Mouse (Mus musculus) left cerebral cortex, postnatal 25 days (tissue): ENCODE data around the gene Gm37240. TPM values are rescaled to one million over a fixed set of nuclear protein-coding genes. Genes with fewer than 3 reads are reported as not detected.

Experiments
- DNase-seq, 2 experiments: peaks; one replicate each; pipeline ENCODE4 v3.0.0; 2022; ENCODE audit warnings: low spot score in 2 of 2, mixed read lengths in 1 of 2
- intact Hi-C: fragments of 180-260 bp; cut with DNase I; formaldehyde crosslinking; loops from one replicate; pipeline ENCODE4 v1.15.1; 2025
- total RNA-seq, 2 experiments: library from RNA; stranded (reverse); gene quantifications; 2 replicates each; pipeline ENCODE4 v1.2.3; 2021

The Gm37240 gene
- total RNA-seq, 2 experiments from 2014 or later: 0.69 to 2.2 TPM

- intact Hi-C loops: no loop called here
- no peak for DNase-seq
These were observed 940.9 kb downstream of the Gm37240 start for GRCm38 (mm10) chr3:84946381-84946780.

- no peak for DNase-seq
- intact Hi-C loops: no loop called here
These were observed 942.4 kb downstream of the Gm37240 start for GRCm38 (mm10) chr3:84944933-84945332.

GRCm38 (mm10) chr3:84937360-84938355 lies 949.7 kb downstream of the Gm37240 start:
- intact Hi-C loops: loop anchor here (5.0 to 10.0 kb wide), 4 partner anchors 375 to 985 kb away; partner anchors contain the start of gene Gatb
- peak in 1 of 2 experiments; percentile 60 for DNase-seq

- intact Hi-C loops: loop anchor here (5.0 to 10.0 kb wide), 4 partner anchors 375 to 985 kb away; partner anchors contain the start of gene Gatb
- no peak for DNase-seq
These were observed 950.4 kb downstream of the Gm37240 start for GRCm38 (mm10) chr3:84936956-84937355.

- DNase-seq: no peak
- intact Hi-C loops: loop anchor here (5.0 to 10.0 kb wide), 4 partner anchors 376 to 986 kb away; partner anchors contain the start of gene Gatb
These were observed 951.1 kb downstream of the Gm37240 start for GRCm38 (mm10) chr3:84936252-84936651.

GRCm38 (mm10) chr3:84935729-84936128 lies 951.6 kb downstream of the Gm37240 start:
- no peak for DNase-seq
- intact Hi-C loops: loop anchor here (5.0 to 10.0 kb wide), 4 partner anchors 377 to 987 kb away; partner anchors contain the start of gene Gatb

GRCm38 (mm10) chr3:84930683-84931082 lies 956.6 kb downstream of the Gm37240 start:
- no peak for DNase-seq
- intact Hi-C loops: loop anchor here (10.0 kb wide), 1 partner anchor 734 kb away; no protein-coding TSS in a partner anchor

GRCm38 (mm10) chr3:84929171-84929570 lies 958.1 kb downstream of the Gm37240 start:
- DNase-seq: no peak
- intact Hi-C loops: no loop called here

GRCm38 (mm10) chr3:84927901-84928300 lies 959.4 kb downstream of the Gm37240 start:
- DNase-seq: no peak
- intact Hi-C loops: no loop called here

GRCm38 (mm10) chr3:84927168-84927794 lies 960.0 kb downstream of the Gm37240 start:
- DNase-seq: no peak
- intact Hi-C loops: no loop called here

- DNase-seq: no peak
- intact Hi-C loops: no loop called here
These were observed 961.2 kb downstream of the Gm37240 start for GRCm38 (mm10) chr3:84926140-84926539.

- no peak for DNase-seq
- intact Hi-C loops: no loop called here
These were observed 962.1 kb downstream of the Gm37240 start for GRCm38 (mm10) chr3:84925229-84925628.

- intact Hi-C loops: loop anchor here (5.0 kb wide), 1 partner anchor 649 kb away; the partner anchor contains the start of gene Gatb
- no peak for DNase-seq
These were observed 963.6 kb downstream of the Gm37240 start for GRCm38 (mm10) chr3:84923670-84924069.

- intact Hi-C loops: loop anchor here (5.0 kb wide), 1 partner anchor 649 kb away; the partner anchor contains the start of gene Gatb
- DNase-seq: no peak
These were observed 964.1 kb downstream of the Gm37240 start for GRCm38 (mm10) chr3:84923256-84923655.

GRCm38 (mm10) chr3:84921704-84922420 lies 965.5 kb downstream of the Gm37240 start:
- peak; percentile 56 to 73 for DNase-seq
- intact Hi-C loops: loop anchor here (5.0 kb wide), 1 partner anchor 650 kb away; the partner anchor contains the start of gene Gatb

GRCm38 (mm10) chr3:84917903-84918679 lies 969.2 kb downstream of the Gm37240 start:
- DNase-seq: no peak
- intact Hi-C loops: loop anchor here (5.0 kb wide), 1 partner anchor 1209 kb away; no protein-coding TSS in a partner anchor

GRCm38 (mm10) chr3:84914284-84914683 lies 973.0 kb downstream of the Gm37240 start:
- DNase-seq: no peak
- intact Hi-C loops: no loop called here

- DNase-seq: no peak
- intact Hi-C loops: no loop called here
These were observed 980.8 kb downstream of the Gm37240 start for GRCm38 (mm10) chr3:84906528-84906927.

GRCm38 (mm10) chr3:84897952-84898351 lies 989.4 kb downstream of the Gm37240 start:
- intact Hi-C loops: no loop called here
- no peak for DNase-seq
